Comparison of ENCODE assay signal across 8 mouse cellular contexts in genomic region chr13:92703241-92704027, GRCm38 (mm10).
A peak's percentile ranks its signal among the peaks of the same experiment; 100 is the strongest.
DNase-seq lines count a peak whose midpoint lies in the region; ATAC-seq lines count a peak whose summit lies in the region.

No protein-coding gene starts in this region.

- peaks cover 7% of the 10 kb centered on the region; the same call in 1 of the 2 replicates for H3K4me1 ChIP-seq in intestine, embryonic 14.5 days (replicated peaks; ENCODE audit: control insufficient read depth, insufficient read depth, low read length)
- peaks cover 6% of the 10 kb centered on the region; the same call in 1 of the 2 replicates for H3K4me1 ChIP-seq in intestine, embryonic 16.5 days (ENCODE audit: control insufficient read depth, insufficient read depth, low read length)
- H3K4me1 ChIP-seq in midbrain, embryonic 15.5 days, result no peaks in the 10 kb centered on the region

- no peak overlapping the region for H3K4me2 ChIP-seq in intestine, embryonic 14.5 days (ENCODE audit: low read length)
- no peak overlapping the region for H3K4me2 ChIP-seq in intestine, embryonic 16.5 days (ENCODE audit: low read depth, low read length)
- no peak overlapping the region for H3K4me2 ChIP-seq in midbrain, embryonic 15.5 days

- ATAC-seq in intestine, embryonic 14.5 days (replicated peaks; ENCODE audit: low FRiP score, low TSS enrichment, low read depth), result no peak
- ATAC-seq in intestine, embryonic 16.5 days, result no peak
- ATAC-seq in midbrain, embryonic 15.5 days (replicated peaks), result peak; percentile 83

- H3K36me3 ChIP-seq in intestine, embryonic 14.5 days (ENCODE audit: control insufficient read depth, insufficient read depth, low read length), result peaks cover 16% of the 10 kb centered on the region
- H3K36me3 ChIP-seq in intestine, embryonic 16.5 days (ENCODE audit: control insufficient read depth, insufficient read depth, low read length), result 0 out of 2 replicates have a peak, but pooled peaks cover 2% of the 10 kb centered on the region
- 0 out of 2 replicates have a peak, but pooled peaks cover 2% of the 10 kb centered on the region for H3K36me3 ChIP-seq in midbrain, embryonic 15.5 days (replicated peaks)

- H3K9ac ChIP-seq in intestine, embryonic 14.5 days (ENCODE audit: low read length), result no peak overlapping the region
- no peak overlapping the region for H3K9ac ChIP-seq in intestine, embryonic 16.5 days (ENCODE audit: low read depth, low read length)
- no peak overlapping the region for H3K9ac ChIP-seq in midbrain, embryonic 15.5 days

- no peak overlapping the region for H3K4me3 ChIP-seq in intestine, embryonic 14.5 days (ENCODE audit: low read depth, low read length)
- H3K4me3 ChIP-seq in intestine, embryonic 16.5 days (ENCODE audit: low read length), result no peak overlapping the region
- no peak overlapping the region for H3K4me3 ChIP-seq in midbrain, embryonic 15.5 days

- 64% methylated on average over 8 of the region's 8 CpGs for WGBS in intestine, embryonic 14.5 days
- 66% methylated on average over 8 of the region's 8 CpGs for WGBS in intestine, embryonic 16.5 days
- 28% methylated on average over 8 of the region's 8 CpGs for WGBS in midbrain, embryonic 15.5 days

- no peaks in the 10 kb centered on the region for H3K9me3 ChIP-seq in intestine, embryonic 14.5 days (ENCODE audit: control insufficient read depth, low read length)
- H3K9me3 ChIP-seq in intestine, embryonic 16.5 days (ENCODE audit: control insufficient read depth, low read length), result no peaks in the 10 kb centered on the region
- no peaks in the 10 kb centered on the region for H3K9me3 ChIP-seq in midbrain, embryonic 15.5 days

- peak; percentile 51 for DNase-seq in intestine, embryonic 14.5 days (ENCODE audit: low spot score)
- DNase-seq in cerebellum, postnatal 36 days, result peak; percentile 15 to 25
- peak; percentile 32 to 76 for DNase-seq in gastrocnemius, postnatal 4 days (ENCODE audit: low spot score in 2 of 2)
- DNase-seq in layer of hippocampus, postnatal 14 days (ENCODE audit: low spot score in 2 of 2), result peak; percentile 34 to 83
- peak; percentile 66 for DNase-seq in testis, postnatal 10 days (ENCODE audit: low spot score)
- no peak for DNase-seq in spleen, postnatal 10 days (ENCODE audit: low spot score in 2 of 2)

- no peaks in the 10 kb centered on the region for H3K27me3 ChIP-seq in intestine, embryonic 14.5 days (replicated peaks; ENCODE audit: control insufficient read depth, insufficient read depth, low read length)
- H3K27me3 ChIP-seq in intestine, embryonic 16.5 days (replicated peaks; ENCODE audit: control insufficient read depth, insufficient read depth, low read length), result no peaks in the 10 kb centered on the region
- H3K27me3 ChIP-seq in midbrain, embryonic 15.5 days (replicated peaks), result no peaks in the 10 kb centered on the region

- peak overlapping the region; percentile 34; the same call in 1 of the 2 replicates for H3K27ac ChIP-seq in intestine, embryonic 14.5 days (ENCODE audit: low read depth)
- H3K27ac ChIP-seq in intestine, embryonic 16.5 days (ENCODE audit: low read length), result no peak overlapping the region
- no peak overlapping the region for H3K27ac ChIP-seq in midbrain, embryonic 15.5 days

Comparison
In these comparisons a context has a peak if more than half of its experiments do, and no peak if none do; other contexts are left out.
1. DNase-seq: peak in intestine, embryonic 14.5 days (single experiment), cerebellum, postnatal 36 days (2 of 2), gastrocnemius, postnatal 4 days (2 of 2), layer of hippocampus, postnatal 14 days (2 of 2) and testis, postnatal 10 days (single experiment); none in spleen, postnatal 10 days (0 of 2).